Mouse (Mus musculus): ENCODE data around the gene Tns4.

Gene Tns4

GRCm38 (mm10) chr11:99093740-99094139, 4.6 kb upstream of the Tns4 start:
- in situ Hi-C loops (cut with MseI, MboI) = no loop called here

GRCm38 (mm10) chr11:99091666-99092065, 2.6 kb upstream of the Tns4 start:
- in situ Hi-C loops (cut with MseI, MboI) = no loop called here

- in situ Hi-C loops (cut with MseI, MboI) = no loop called here
Observed at GRCm38 (mm10) chr11:99090391-99090790, 1.3 kb upstream of the Tns4 start.

- in situ Hi-C loops (cut with MseI, MboI) = no loop called here
Observed at GRCm38 (mm10) chr11:99088486-99088885, 620 bp downstream of the Tns4 start.

GRCm38 (mm10) chr11:99084366-99084765, 4.7 kb downstream of the Tns4 start:
- in situ Hi-C loops (cut with MseI, MboI) = no loop called here

GRCm38 (mm10) chr11:99083516-99083915, 5.6 kb downstream of the Tns4 start:
- in situ Hi-C loops (cut with MseI, MboI) = no loop called here

- in situ Hi-C loops (cut with MseI, MboI) = no loop called here
Observed at GRCm38 (mm10) chr11:99082098-99082497, 7.0 kb downstream of the Tns4 start.

GRCm38 (mm10) chr11:99081566-99081965, 7.5 kb downstream of the Tns4 start:
- in situ Hi-C loops (cut with MseI, MboI) = no loop called here

GRCm38 (mm10) chr11:99080902-99081543, 8.1 kb downstream of the Tns4 start:
- in situ Hi-C loops (cut with MseI, MboI) = no loop called here

GRCm38 (mm10) chr11:99077869-99078268, 11.2 kb downstream of the Tns4 start:
- in situ Hi-C loops (cut with MseI, MboI) = no loop called here

- in situ Hi-C loops (cut with MseI, MboI) = no loop called here
Observed at GRCm38 (mm10) chr11:99076744-99077319, 12.3 kb downstream of the Tns4 start.

GRCm38 (mm10) chr11:99073781-99074180, 15.3 kb downstream of the Tns4 start:
- in situ Hi-C loops (cut with MseI, MboI) = no loop called here

- in situ Hi-C loops (cut with MseI, MboI) = no loop called here
Observed at GRCm38 (mm10) chr11:99071866-99072265, 17.2 kb downstream of the Tns4 start.

GRCm38 (mm10) chr11:99068455-99068854, 20.7 kb downstream of the Tns4 start:
- in situ Hi-C loops (cut with MseI, MboI) = no loop called here

- in situ Hi-C loops (cut with MseI, MboI) = no loop called here
Observed at GRCm38 (mm10) chr11:99067591-99067990, 21.5 kb downstream of the Tns4 start.

- in situ Hi-C loops (cut with MseI, MboI) = no loop called here
Observed at GRCm38 (mm10) chr11:99065979-99066378, 23.1 kb downstream of the Tns4 start.

- in situ Hi-C loops (cut with MseI, MboI) = no loop called here
Observed at GRCm38 (mm10) chr11:99065353-99065752, 23.8 kb downstream of the Tns4 start.

GRCm38 (mm10) chr11:99063406-99064131, 25.5 kb downstream of the Tns4 start:
- in situ Hi-C loops (cut with MseI, MboI) = no loop called here

- in situ Hi-C loops (cut with MseI, MboI) = no loop called here
Observed at GRCm38 (mm10) chr11:99062661-99063060, 26.4 kb downstream of the Tns4 start.

GRCm38 (mm10) chr11:99060435-99060834, 28.7 kb downstream of the Tns4 start:
- in situ Hi-C loops (cut with MseI, MboI) = no loop called here

GRCm38 (mm10) chr11:99055571-99056452, 33.3 kb downstream of the Tns4 start:
- in situ Hi-C loops (cut with MseI, MboI) = no loop called here

- in situ Hi-C loops (cut with MseI, MboI) = no loop called here
Observed at GRCm38 (mm10) chr11:99055143-99055542, 34.0 kb downstream of the Tns4 start.
